Mouse (Mus musculus): ENCODE measurements around the gene Kifap3. TPM values are rescaled to one million over a fixed set of nuclear protein-coding genes. Genes with fewer than 3 reads are reported as not detected.
"Not testable (repeated sequence)": the region's sequence is repeated elsewhere in the genome, so short reads cannot be mapped to it uniquely, and the experiment has no call there.

The Kifap3 gene
- polyA plus RNA-seq, 1 experiment from 2014 or later: 36.8 TPM

- no peaks in the 10 kb centered on the region for H3K4me1 ChIP-seq (ENCODE audit: control insufficient read depth, insufficient read depth, low read length)
- H3K27me3 ChIP-seq (ENCODE audit: control insufficient read depth, insufficient read depth, low read length): no peaks in the 10 kb centered on the region
- ATAC-seq (ENCODE audit: low FRiP score, low TSS enrichment): peak; percentile 85; the same call in 1 of the 2 replicates
- no peaks in the 10 kb centered on the region for H3K9me3 ChIP-seq (ENCODE audit: control insufficient read depth, low read length)
- no peak overlapping the region for H3K4me3 ChIP-seq (ENCODE audit: low read length)
- H3K9ac ChIP-seq (ENCODE audit: low read depth, low read length): no peak overlapping the region
- H3K36me3 ChIP-seq (ENCODE audit: control insufficient read depth, insufficient read depth, low read length): peaks cover 5% of the 10 kb centered on the region; the same call in 1 of the 2 replicates
- H3K27ac ChIP-seq (ENCODE audit: low read depth, low read length): no peak overlapping the region
- H3K4me2 ChIP-seq (replicated peaks; ENCODE audit: low read depth, low read length): no peak overlapping the region
These were observed 50.1 kb downstream of the Kifap3 start for GRCm38 (mm10) chr1:163829482-163829881.

GRCm38 (mm10) chr1:163834066-163834465, 54.7 kb downstream of the Kifap3 start:
- Histone ChIP-seq H3K27me3 (ENCODE audit: control insufficient read depth, insufficient read depth, low read length) (no peaks in the 10 kb centered on the region), H3K9me3 (ENCODE audit: control insufficient read depth, low read length) (no peaks in the 10 kb centered on the region), H3K4me2 (replicated peaks; ENCODE audit: low read depth, low read length) (no peak overlapping the region), H3K36me3 (ENCODE audit: control insufficient read depth, insufficient read depth, low read length) (peaks cover 5% of the 10 kb centered on the region; the same call in 1 of the 2 replicates), H3K27ac (ENCODE audit: low read depth, low read length) (no peak overlapping the region), H3K4me1 (ENCODE audit: control insufficient read depth, insufficient read depth, low read length) (no peaks in the 10 kb centered on the region), H3K9ac (ENCODE audit: low read depth, low read length) (no peak overlapping the region), H3K4me3 (ENCODE audit: low read length) (no peak overlapping the region)
- no peak for ATAC-seq (ENCODE audit: low FRiP score, low TSS enrichment)
- 69% methylated on average over 1 of the region's 1 CpGs for WGBS

GRCm38 (mm10) chr1:163835062-163835461, 55.7 kb downstream of the Kifap3 start:
- H3K27ac ChIP-seq (ENCODE audit: low read depth, low read length): no peak overlapping the region
- H3K36me3 ChIP-seq (ENCODE audit: control insufficient read depth, insufficient read depth, low read length): peaks cover 7% of the 10 kb centered on the region; the same call in 1 of the 2 replicates
- no peaks in the 10 kb centered on the region for H3K27me3 ChIP-seq (ENCODE audit: control insufficient read depth, insufficient read depth, low read length)
- ATAC-seq (ENCODE audit: low FRiP score, low TSS enrichment): no peak
- no peak overlapping the region for H3K4me2 ChIP-seq (replicated peaks; ENCODE audit: low read depth, low read length)
- H3K9me3 ChIP-seq (ENCODE audit: control insufficient read depth, low read length): no peaks in the 10 kb centered on the region
- no peaks in the 10 kb centered on the region for H3K4me1 ChIP-seq (ENCODE audit: control insufficient read depth, insufficient read depth, low read length)
- WGBS: 87% methylated on average over 2 of the region's 2 CpGs
- no peak overlapping the region for H3K4me3 ChIP-seq (ENCODE audit: low read length)
- no peak overlapping the region for H3K9ac ChIP-seq (ENCODE audit: low read depth, low read length)

DNA sequence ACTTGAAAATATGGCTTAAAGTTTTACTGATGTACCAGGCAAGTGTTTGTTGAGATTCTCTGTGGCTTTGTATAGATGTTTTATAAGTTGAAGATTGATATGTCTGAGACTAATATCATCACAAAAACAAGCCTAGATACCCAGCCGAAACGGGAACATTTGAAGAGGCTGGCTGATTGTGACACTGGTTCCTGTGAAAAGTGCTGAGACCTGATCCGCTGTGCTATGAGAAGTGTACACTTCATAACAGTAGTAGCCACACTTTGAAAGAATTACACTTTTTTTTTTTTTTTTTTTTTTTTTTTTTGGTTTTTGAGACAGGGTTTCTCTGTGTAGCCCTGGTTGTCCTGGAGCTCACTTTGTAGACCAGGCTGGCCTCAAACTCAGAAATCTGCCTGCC, 59.1 kb downstream of the Kifap3 start:
- H3K4me1 ChIP-seq (ENCODE audit: control insufficient read depth, insufficient read depth, low read length); H3K4me3 ChIP-seq (ENCODE audit: low read length); H3K27me3 ChIP-seq (ENCODE audit: control insufficient read depth, insufficient read depth, low read length); H3K9ac ChIP-seq (ENCODE audit: low read depth, low read length); H3K27ac ChIP-seq (ENCODE audit: low read depth, low read length); H3K4me2 ChIP-seq (replicated peaks; ENCODE audit: low read depth, low read length); ATAC-seq (ENCODE audit: low FRiP score, low TSS enrichment); H3K9me3 ChIP-seq (ENCODE audit: control insufficient read depth, low read length); H3K36me3 ChIP-seq (ENCODE audit: control insufficient read depth, insufficient read depth, low read length): not testable (repeated sequence)
- WGBS: 95% methylated on average over 3 of the region's 3 CpGs

DNA sequence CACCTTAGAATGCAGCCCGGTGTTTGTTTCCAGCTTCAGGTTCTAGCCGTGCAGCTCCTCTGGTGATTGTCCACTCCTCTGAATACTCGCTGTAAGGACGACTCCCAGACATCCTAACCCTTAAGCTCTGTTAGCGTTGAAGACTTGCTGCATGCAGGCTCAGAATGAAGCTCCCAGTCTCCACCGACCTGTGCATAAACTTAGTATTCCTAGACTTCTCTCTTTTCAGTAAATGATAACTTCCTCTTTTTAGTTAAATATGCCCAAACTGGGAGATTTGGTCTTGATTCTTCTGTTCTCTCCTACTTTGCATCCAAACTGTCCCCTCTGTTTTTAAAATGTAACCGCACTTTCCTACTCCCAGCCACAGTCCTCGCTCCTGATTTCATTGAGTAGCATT, 61.2 kb downstream of the Kifap3 start:
- H3K27me3 ChIP-seq (ENCODE audit: control insufficient read depth, insufficient read depth, low read length): no peaks in the 10 kb centered on the region
- H3K27ac ChIP-seq (ENCODE audit: low read depth, low read length): no peak overlapping the region
- 93% methylated on average over 8 of the region's 8 CpGs for WGBS
- no peak overlapping the region for H3K4me2 ChIP-seq (replicated peaks; ENCODE audit: low read depth, low read length)
- H3K4me1 ChIP-seq (ENCODE audit: control insufficient read depth, insufficient read depth, low read length): no peaks in the 10 kb centered on the region
- no peak overlapping the region for H3K4me3 ChIP-seq (ENCODE audit: low read length)
- no peak overlapping the region for H3K9ac ChIP-seq (ENCODE audit: low read depth, low read length)
- peaks cover 5% of the 10 kb centered on the region; the same call in 1 of the 2 replicates for H3K36me3 ChIP-seq (ENCODE audit: control insufficient read depth, insufficient read depth, low read length)
- ATAC-seq (ENCODE audit: low FRiP score, low TSS enrichment): no peak
- no peaks in the 10 kb centered on the region for H3K9me3 ChIP-seq (ENCODE audit: control insufficient read depth, low read length)

GRCm38 (mm10) chr1:163842238-163842637, 62.9 kb downstream of the Kifap3 start:
- 54% methylated on average over 2 of the region's 2 CpGs for WGBS
- no peak for ATAC-seq (ENCODE audit: low FRiP score, low TSS enrichment)

DNA sequence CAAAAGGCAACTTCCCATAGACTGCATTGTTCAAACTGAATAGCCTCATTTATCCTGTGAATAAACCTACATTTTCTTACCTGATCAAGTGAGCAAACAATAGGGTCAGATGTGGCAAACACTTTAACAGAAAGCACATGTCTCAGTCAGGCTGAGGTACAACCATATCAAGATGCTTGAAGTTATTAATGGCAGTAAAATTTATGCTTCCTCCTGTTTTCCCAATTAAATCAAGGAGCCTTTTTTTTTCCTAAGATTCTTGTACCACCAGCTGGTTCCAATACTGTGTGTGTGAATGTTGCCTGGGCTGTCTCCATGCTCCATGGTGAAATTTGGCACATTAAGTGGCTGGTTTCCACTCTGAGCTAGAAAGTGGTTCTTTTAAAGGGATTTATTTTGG, 64.5 kb downstream of the Kifap3 start:
- Histone ChIP-seq H3K27me3 (ENCODE audit: control insufficient read depth, insufficient read depth, low read length) (no peaks in the 10 kb centered on the region), H3K9me3 (ENCODE audit: control insufficient read depth, low read length) (no peaks in the 10 kb centered on the region), H3K4me3 (ENCODE audit: low read length) (no peak overlapping the region), H3K4me2 (replicated peaks; ENCODE audit: low read depth, low read length) (no peak overlapping the region), H3K36me3 (ENCODE audit: control insufficient read depth, insufficient read depth, low read length) (peaks cover 5% of the 10 kb centered on the region; the same call in 1 of the 2 replicates), H3K4me1 (ENCODE audit: control insufficient read depth, insufficient read depth, low read length) (no peaks in the 10 kb centered on the region), H3K27ac (ENCODE audit: low read depth, low read length) (no peak overlapping the region), H3K9ac (ENCODE audit: low read depth, low read length) (no peak overlapping the region)
- ATAC-seq (ENCODE audit: low FRiP score, low TSS enrichment): no peak

More at GRCm38 (mm10) chr1:163842238-163842637, 62.9 kb downstream of the Kifap3 start:
- H3K4me1 ChIP-seq (ENCODE audit: control insufficient read depth, insufficient read depth, low read length): no peaks in the 10 kb centered on the region
- H3K27me3 ChIP-seq (ENCODE audit: control insufficient read depth, insufficient read depth, low read length): no peaks in the 10 kb centered on the region
- H3K27ac ChIP-seq (ENCODE audit: low read depth, low read length): no peak overlapping the region
- no peaks in the 10 kb centered on the region for H3K9me3 ChIP-seq (ENCODE audit: control insufficient read depth, low read length)
- no peak overlapping the region for H3K4me2 ChIP-seq (replicated peaks; ENCODE audit: low read depth, low read length)
- H3K9ac ChIP-seq (ENCODE audit: low read depth, low read length): no peak overlapping the region
- H3K36me3 ChIP-seq (ENCODE audit: control insufficient read depth, insufficient read depth, low read length): peaks cover 5% of the 10 kb centered on the region; the same call in 1 of the 2 replicates
- H3K4me3 ChIP-seq (ENCODE audit: low read length): no peak overlapping the region

DNA sequence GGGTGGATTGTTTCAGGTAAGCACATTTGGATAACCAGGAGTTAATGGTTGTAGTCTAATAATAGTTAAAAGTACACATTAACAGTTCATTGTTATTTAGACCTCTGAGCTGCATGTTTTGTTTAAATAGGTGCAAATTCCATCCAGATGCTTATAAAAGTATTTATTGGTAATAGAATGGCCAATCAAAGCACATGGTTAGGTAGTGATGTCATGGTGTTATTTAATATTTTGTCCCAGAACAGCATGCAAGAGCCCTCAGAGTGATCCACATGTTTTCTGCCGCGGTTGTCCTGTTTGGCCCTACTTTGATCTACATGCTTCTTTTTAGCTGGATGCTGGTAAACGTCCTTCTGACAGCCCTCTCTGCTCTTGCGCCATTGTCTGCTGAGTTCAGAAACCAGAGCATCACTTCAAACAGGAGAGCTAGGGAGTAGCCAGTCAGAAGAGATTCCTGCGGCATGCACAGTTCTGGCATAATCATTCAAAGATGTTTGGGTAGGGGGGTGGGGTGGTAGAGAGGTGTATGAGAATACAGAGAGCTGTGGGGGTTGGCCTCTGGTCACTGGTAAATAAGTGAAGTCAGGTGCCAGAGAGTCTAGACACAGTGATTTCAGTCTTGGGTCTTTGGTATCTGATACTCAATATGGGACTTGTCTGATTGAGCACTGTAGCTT, 73.6 kb downstream of the Kifap3 start:
- ATAC-seq (ENCODE audit: low FRiP score, low TSS enrichment): peak; percentile 71; the same call in 1 of the 2 replicates
- 52% methylated on average over 5 of the region's 5 CpGs for WGBS
- H3K27ac ChIP-seq (ENCODE audit: low read depth, low read length): no peak overlapping the region

GRCm38 (mm10) chr1:163858420-163858819, 79.0 kb downstream of the Kifap3 start:
- Histone ChIP-seq H3K9me3 (ENCODE audit: control insufficient read depth, low read length) (no peaks in the 10 kb centered on the region), H3K36me3 (ENCODE audit: control insufficient read depth, insufficient read depth, low read length) (peaks cover 15% of the 10 kb centered on the region; the same call in 1 of the 2 replicates), H3K4me2 (replicated peaks; ENCODE audit: low read depth, low read length) (no peak overlapping the region), H3K4me1 (ENCODE audit: control insufficient read depth, insufficient read depth, low read length) (no peaks in the 10 kb centered on the region), H3K9ac (ENCODE audit: low read depth, low read length) (no peak overlapping the region), H3K27me3 (ENCODE audit: control insufficient read depth, insufficient read depth, low read length) (no peaks in the 10 kb centered on the region), H3K27ac (ENCODE audit: low read depth, low read length) (no peak overlapping the region), H3K4me3 (ENCODE audit: low read length) (no peak overlapping the region)
- ATAC-seq (ENCODE audit: low FRiP score, low TSS enrichment): no peak
- 66% methylated on average over 2 of the region's 2 CpGs for WGBS

More for the DNA sequence above, 73.6 kb downstream of the Kifap3 start:
- H3K4me2 ChIP-seq (replicated peaks; ENCODE audit: low read depth, low read length): no peak overlapping the region
- H3K4me1 ChIP-seq (ENCODE audit: control insufficient read depth, insufficient read depth, low read length): no peaks in the 10 kb centered on the region
- H3K9me3 ChIP-seq (ENCODE audit: control insufficient read depth, low read length): no peaks in the 10 kb centered on the region
- H3K4me3 ChIP-seq (ENCODE audit: low read length): no peak overlapping the region
- H3K27me3 ChIP-seq (ENCODE audit: control insufficient read depth, insufficient read depth, low read length): no peaks in the 10 kb centered on the region
- peaks cover 11% of the 10 kb centered on the region; the same call in 1 of the 2 replicates for H3K36me3 ChIP-seq (ENCODE audit: control insufficient read depth, insufficient read depth, low read length)
- H3K9ac ChIP-seq (ENCODE audit: low read depth, low read length): no peak overlapping the region

Data from kidney, embryonic 14.5 days (tissue).